Mouse (Mus musculus): ENCODE results near the gene Adgrf5.
"Not testable (repeated sequence)": the region's sequence is repeated elsewhere in the genome, so short reads cannot be mapped to it uniquely, and the experiment has no call there.

Adgrf5 gene

DNA sequence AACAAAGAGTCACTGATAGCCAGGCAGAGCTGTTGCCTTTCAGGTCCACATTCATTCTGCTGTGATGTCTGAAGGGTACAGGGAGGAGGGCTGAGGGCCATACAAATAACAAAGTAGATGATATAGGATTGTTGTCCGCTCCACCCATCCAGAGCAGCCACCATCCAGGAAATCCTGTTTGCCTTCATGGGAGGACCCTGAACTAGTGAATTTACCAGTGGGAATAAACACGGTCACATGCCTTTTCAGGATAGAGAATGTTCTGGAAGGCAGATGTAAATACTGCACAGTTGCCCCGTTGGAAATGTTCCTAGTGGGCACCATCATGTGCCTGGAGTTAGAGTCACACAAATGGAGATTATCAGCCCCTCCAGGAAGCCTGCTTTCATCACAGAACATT lies 60.1 kb downstream of the Adgrf5 start:
- in situ Hi-C loops (cut with MboI; ENCODE audit: low pct_unique_long_range_greater_than_20kb in 1 of 2, low sequenced_read_pairs in 2 of 2, unreplicated experiment in 1 of 2) = no loop called here

DNA sequence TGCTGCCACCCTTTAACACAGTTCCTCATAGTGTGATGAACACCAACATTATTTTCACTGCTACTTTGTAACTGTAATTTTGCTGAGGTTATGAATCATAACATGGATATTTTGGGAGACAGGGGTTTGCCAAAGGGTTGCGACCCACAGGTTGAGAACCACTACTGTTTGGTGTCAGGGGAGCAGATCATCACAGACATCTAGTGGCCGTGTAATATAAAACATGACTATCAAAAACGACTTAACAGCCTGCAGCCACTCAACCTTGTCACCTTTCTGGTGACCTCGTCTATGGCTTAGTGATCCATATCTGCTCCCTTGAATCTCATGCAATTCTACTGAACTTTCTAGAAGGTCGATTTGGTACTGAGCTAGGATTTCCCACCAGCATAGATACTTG lies 63.7 kb downstream of the Adgrf5 start:
- in situ Hi-C loops (cut with MboI; ENCODE audit: low pct_unique_long_range_greater_than_20kb in 1 of 2, low sequenced_read_pairs in 2 of 2, unreplicated experiment in 1 of 2) = no loop called here

DNA sequence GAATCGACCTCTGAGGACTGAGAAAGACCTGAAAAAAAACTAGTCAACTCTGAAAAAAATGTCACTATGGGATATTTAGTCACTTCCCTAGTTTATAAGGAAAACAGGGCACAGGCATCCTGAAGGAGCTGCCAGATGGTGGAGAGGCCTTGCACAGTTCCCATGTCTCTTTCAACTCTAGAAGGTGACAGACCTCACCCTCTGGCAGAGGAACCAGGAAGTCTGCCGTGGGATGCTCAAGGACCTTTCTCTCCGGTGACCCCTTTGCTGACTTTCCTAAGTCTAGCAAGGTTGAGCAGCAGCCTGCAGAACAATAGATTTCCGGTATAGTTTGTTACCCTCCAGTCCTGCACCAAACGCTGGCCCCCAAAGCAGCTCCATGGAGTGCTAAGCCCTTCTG lies 71.4 kb downstream of the Adgrf5 start:
- in situ Hi-C loops (cut with MboI; ENCODE audit: low pct_unique_long_range_greater_than_20kb in 1 of 2, low sequenced_read_pairs in 2 of 2, unreplicated experiment in 1 of 2) = no loop called here

DNA sequence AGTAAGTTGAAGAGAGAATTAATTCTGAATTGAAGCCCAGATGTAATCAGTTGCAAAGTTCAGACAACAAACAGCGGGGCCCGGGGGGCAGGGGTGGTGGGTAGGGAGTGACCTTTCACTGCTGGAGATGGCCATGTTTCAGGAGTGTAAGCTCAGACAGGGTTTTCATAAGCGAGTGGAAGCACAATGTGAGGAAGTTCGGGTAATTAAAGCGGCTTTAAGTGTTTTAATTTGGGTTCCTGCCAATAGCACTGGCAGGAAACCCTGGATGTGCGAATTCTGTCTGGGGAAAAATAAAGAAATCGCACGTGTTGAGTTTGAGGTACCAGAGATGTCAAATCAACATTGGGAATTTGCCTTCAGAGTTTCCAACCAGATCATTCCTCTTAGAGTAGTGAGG lies 74.2 kb downstream of the Adgrf5 start:
- in situ Hi-C loops (cut with MboI; ENCODE audit: low pct_unique_long_range_greater_than_20kb in 1 of 2, low sequenced_read_pairs in 2 of 2, unreplicated experiment in 1 of 2) = no loop called here

DNA sequence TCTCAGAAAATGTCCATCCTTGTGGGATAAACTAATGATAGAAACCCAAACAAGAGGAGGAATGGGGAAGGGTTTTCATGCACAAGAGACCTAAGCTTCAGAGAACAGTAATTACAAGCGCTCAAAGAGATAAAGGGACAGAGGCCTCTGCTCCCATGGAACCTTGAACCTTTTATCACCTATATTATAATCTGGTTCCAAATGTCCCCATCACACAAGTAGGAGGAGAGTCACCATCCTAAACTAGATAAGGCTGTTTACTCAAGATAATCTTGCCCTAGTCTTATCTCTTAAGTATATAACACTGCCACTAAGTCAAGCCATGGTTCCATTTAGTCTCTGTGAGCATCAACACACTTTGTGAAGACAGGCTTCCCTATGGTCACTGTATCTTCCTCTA lies 91.0 kb downstream of the Adgrf5 start:
- in situ Hi-C loops (cut with MboI; ENCODE audit: low pct_unique_long_range_greater_than_20kb in 1 of 2, low sequenced_read_pairs in 2 of 2, unreplicated experiment in 1 of 2) = loop anchor here (10.0 to 25.0 kb wide), 3 partner anchors 126 to 456 kb away; partner anchors contain the start of gene Tnfrsf21 (in 1 of the 2)

DNA sequence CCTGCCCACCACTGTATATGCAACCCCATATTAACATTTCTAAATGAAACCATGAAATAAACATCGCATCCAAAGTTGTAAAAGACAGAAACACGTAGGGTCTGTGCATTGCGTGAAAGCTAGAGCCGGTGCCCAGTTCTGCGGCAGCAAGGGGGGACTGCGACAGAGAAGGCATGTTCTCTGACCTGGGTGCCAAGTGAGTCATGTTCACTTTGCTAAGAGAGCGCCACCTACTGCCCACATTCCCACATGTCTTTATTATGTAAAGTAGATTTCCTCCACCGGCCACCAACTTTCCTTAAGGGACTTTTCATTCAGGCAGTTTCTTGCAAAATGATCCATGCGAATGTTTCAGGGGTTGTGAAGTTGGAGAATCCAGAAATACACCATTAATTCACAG lies 98.3 kb downstream of the Adgrf5 start:
- in situ Hi-C loops (cut with MboI; ENCODE audit: low pct_unique_long_range_greater_than_20kb in 1 of 2, low sequenced_read_pairs in 2 of 2, unreplicated experiment in 1 of 2) = loop anchor here (5.0 to 25.0 kb wide), 5 partner anchors 134 to 464 kb away; partner anchors contain the start of gene Tnfrsf21 (in 1 of the 2)

DNA sequence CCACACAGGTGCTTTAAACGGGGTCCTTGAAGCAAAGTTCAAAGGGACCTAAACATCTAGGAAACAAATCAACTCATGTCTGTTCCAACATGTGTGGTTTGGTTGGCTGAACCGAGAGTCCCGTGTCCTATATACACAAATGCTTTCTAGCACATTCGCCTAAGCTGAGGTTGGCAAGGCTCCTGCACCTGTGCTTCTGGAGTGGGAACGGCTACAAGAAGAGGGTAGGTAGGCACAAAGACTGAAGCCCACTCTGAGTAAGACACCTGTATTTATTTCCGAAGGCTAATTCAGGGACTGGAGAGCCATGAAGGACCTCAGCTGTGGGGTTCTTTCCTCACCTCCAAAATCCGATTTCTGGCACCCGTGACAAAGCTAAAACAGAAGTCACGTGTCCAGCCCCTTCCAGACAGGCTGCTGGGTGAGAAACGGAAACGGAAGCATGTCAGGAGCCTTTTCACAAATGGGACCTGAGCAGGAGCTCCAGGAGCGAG lies 99.5 kb downstream of the Adgrf5 start:
- in situ Hi-C loops (cut with MboI; ENCODE audit: low pct_unique_long_range_greater_than_20kb in 1 of 2, low sequenced_read_pairs in 2 of 2, unreplicated experiment in 1 of 2) = loop anchor here (5.0 to 25.0 kb wide), 5 partner anchors 135 to 465 kb away; partner anchors contain the start of gene Tnfrsf21 (in 1 of the 2)

DNA sequence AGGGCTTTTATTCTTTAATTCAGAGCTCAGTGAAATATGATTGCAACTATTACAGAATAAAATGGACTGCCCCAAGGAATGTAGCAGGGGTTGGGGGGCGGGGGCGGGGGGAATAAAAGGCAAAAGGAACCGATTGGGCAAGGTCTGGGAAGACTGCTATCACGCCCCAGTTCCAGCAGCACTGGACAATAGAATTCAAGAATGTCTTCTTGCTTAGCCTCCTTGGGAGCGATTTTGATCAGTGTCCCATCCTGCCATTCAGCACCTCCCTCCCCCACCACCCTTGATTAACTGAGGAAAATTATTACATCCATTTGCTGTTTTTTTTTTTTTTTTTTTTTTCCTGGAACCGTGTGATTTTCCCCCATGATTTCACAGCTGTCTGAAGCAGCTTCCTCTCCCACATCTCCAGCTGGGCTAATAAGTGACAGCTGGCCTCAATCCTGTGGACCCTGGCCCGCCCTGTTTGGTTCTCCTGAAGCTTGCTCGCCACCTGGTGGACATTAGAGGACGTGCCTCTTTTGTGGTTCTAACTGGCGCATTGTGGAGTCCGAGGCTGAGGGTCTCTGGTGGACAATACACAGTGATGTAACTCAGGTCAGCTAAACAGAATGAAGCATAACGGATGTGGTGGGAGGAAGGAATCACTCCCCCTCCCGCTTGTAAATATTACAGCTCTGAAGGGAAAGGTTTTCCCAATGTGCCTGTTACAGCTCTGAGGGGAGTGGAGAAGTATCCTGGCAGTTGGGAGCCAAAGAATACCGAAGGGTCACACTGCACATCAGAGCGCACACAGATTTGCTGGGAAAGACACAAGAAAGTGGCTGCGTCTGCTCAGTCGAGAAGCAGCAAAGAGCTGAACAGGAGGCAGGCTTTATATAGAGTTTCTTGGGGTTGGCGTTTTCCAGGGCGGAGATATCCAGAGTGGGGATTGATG lies 100.3 kb downstream of the Adgrf5 start:
- in situ Hi-C loops (cut with MboI; ENCODE audit: low pct_unique_long_range_greater_than_20kb in 1 of 2, low sequenced_read_pairs in 2 of 2, unreplicated experiment in 1 of 2) = loop anchor here in 1 of 2 experiments (25.0 kb wide), 1 partner anchor 448 kb away; the partner anchor contains the start of gene Tnfrsf21

DNA sequence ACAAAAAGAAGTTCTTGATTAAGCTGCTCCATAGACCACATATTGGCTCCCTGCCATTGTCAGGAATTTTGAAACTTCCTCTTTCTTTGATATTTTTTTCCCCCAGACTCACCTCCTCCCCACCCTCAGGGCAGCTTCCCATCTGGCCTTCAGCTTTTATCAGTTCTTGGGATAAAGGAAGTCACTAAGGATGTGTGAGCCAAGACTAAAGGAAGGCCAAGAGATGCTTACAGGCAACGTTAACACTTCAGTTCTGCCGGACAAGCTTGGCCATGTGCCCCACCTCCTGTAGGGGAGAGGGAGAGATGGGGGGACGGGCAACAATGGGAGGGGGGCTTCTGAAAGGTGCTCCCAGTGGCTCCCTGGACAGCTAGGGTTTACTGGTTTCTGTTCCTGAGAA lies 109.8 kb downstream of the Adgrf5 start:
- in situ Hi-C loops (cut with MboI; ENCODE audit: low pct_unique_long_range_greater_than_20kb in 1 of 2, low sequenced_read_pairs in 2 of 2, unreplicated experiment in 1 of 2) = loop anchor here in 1 of 2 experiments (25.0 kb wide), 1 partner anchor 458 kb away; the partner anchor contains the start of gene Tnfrsf21

DNA sequence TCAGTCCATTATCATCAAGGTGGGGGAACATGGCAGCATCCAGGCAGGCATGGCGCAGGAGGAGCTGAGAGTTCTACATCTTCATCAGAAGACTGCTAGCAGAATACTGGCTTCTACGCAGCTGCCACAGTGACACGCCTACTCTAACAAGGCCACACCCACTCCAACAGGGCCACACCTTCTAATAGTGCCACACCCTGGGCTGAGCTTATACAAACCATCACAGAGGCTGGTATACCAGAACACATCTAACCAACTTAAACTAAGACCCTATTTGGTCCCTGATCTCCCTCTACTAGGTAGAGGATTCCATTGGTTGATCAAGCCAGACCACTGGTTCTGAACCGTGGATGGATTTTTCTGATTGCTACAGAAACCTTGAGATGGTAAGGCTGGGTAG lies 112.3 kb downstream of the Adgrf5 start:
- in situ Hi-C loops (cut with MboI; ENCODE audit: low pct_unique_long_range_greater_than_20kb in 1 of 2, low sequenced_read_pairs in 2 of 2, unreplicated experiment in 1 of 2) = loop anchor here in 1 of 2 experiments (25.0 kb wide), 1 partner anchor 460 kb away; the partner anchor contains the start of gene Tnfrsf21

DNA sequence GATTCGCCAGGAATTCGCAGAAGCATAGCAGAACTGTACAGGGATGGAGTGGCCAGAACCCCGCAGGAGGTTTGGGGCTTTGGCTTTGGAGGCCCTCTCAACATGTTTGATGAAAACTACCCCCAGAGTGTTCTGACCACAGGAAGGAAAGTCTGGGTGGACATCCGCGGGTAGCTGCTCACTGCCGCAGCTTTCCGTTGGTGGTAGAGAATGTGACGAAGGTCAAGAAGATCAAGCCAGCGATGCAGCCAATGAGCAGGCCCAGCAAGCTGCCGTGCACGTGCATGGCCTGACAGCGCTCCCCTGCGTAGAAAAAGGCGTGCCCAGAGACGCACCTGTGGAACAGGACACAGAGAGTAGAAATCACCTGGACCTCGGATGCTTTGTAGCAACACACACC lies 114.5 kb downstream of the Adgrf5 start:
- in situ Hi-C loops (cut with MboI; ENCODE audit: low pct_unique_long_range_greater_than_20kb in 1 of 2, low sequenced_read_pairs in 2 of 2, unreplicated experiment in 1 of 2) = loop anchor here in 1 of 2 experiments (25.0 kb wide), 1 partner anchor 462 kb away; the partner anchor contains the start of gene Tnfrsf21

DNA sequence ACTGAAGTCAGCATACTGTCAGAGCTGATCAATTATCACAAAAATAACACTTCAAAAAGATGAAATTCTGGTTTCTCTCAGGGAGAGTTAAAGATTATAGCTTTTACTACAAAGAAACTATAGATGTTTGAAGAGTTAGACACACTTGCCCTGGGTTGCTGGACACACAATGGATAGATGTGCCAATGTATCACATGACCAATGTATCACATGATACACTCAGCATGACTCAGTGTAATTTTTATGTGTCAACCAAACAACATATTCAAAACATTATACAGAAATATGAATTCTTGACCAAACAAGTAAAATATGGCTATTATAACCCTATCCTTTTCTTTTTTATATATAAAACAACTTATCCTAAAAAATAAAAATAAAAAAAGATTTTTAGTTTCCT lies 117.4 kb downstream of the Adgrf5 start:
- in situ Hi-C loops (cut with MboI; ENCODE audit: low pct_unique_long_range_greater_than_20kb in 1 of 2, low sequenced_read_pairs in 2 of 2, unreplicated experiment in 1 of 2) = no loop called here

DNA sequence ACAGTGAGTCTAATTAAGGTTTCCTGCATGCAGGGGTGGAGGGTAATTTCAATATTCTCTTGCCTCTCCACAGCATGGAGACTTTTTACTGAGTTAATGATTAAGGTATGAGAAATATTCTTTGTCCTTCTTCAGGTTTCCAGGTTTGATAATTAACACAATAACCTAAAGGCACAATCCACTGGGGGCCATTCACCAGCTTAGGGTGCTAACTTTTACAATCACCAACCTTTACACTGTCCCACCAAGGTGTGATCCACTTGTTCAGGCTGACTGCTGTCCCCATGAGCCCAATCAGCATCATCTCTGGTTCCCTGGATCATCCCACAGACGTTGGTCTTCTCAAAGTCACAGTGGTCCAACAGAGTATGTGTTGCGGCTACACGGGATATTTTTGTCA lies 125.7 kb downstream of the Adgrf5 start:
- in situ Hi-C loops (cut with MboI; ENCODE audit: low pct_unique_long_range_greater_than_20kb in 1 of 2, low sequenced_read_pairs in 2 of 2, unreplicated experiment in 1 of 2) = no loop called here

DNA sequence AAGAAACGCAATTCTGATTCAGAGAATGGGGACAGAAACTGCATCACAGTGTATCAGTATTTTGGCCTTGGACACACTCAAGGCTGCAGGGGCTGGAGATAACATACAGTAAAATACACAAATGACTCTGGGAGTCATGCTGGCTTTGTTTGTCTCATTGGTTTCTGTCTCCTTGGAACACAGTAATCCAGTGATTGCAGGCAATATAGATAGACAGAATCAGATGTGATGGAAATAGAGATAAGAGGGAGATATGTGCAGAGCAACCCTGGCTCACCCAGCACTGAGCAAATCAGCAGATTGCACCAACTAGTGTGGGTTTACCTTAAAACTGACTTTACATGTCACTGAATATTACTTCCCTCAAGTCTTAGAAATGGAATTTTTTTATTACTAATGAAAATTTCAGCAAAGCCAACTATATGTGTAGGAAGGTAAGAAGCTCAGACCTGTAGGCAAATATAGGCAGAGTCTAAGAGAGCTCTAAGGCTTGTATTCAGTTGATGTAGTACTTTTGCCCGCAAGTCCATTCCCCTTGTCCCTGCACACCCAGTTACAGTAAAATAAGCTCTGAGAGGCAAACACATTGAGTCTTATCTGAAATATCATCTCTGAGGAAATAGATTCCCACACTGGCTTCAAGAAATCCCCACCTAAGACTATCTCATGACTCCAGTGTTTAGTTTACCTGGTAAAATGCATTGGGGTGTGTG lies 128.3 kb downstream of the Adgrf5 start:
- in situ Hi-C loops (cut with MboI; ENCODE audit: low pct_unique_long_range_greater_than_20kb in 1 of 2, low sequenced_read_pairs in 2 of 2, unreplicated experiment in 1 of 2) = no loop called here

DNA sequence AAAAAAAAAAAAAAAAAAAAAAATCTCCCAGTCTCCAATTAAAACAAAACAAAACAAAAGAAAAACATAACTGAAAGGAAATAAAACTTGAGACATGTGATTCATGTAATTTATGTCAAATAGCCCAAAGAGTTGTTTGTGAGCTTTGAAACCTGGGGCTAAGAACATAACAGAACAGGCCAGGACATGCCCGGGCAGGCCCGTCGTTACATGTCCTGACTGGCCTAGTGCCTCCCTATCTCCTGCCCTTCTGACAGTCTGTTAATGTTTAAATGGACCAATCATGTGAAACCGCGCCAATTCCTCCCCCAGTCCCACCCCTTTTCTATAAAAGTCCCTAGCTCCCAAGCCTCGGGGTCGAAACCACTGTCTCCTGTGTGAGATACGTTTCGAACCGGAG lies 130.1 kb downstream of the Adgrf5 start:
- in situ Hi-C loops (cut with MboI; ENCODE audit: low pct_unique_long_range_greater_than_20kb in 1 of 2, low sequenced_read_pairs in 2 of 2, unreplicated experiment in 1 of 2) = not testable (repeated sequence)

DNA sequence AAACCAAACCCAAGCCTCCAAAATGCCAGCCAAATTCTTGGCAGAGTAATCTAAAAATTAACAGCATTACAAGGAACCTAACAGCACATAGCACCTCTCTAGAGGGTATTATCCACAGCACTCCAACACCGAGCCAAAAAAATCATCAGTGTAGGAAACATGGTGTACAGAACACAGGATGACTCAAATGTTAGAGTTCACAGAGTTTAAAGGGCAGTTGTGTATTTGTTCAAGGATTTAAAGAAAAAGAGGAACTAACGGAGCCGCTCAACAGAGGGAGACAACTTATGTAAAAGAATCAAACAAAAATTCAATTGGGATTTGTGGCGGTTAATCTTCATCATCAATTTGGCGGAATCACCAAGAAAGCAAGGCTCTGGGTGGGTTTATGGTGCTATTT lies 135.3 kb downstream of the Adgrf5 start:
- in situ Hi-C loops (cut with MboI; ENCODE audit: low pct_unique_long_range_greater_than_20kb in 1 of 2, low sequenced_read_pairs in 2 of 2, unreplicated experiment in 1 of 2) = no loop called here

DNA sequence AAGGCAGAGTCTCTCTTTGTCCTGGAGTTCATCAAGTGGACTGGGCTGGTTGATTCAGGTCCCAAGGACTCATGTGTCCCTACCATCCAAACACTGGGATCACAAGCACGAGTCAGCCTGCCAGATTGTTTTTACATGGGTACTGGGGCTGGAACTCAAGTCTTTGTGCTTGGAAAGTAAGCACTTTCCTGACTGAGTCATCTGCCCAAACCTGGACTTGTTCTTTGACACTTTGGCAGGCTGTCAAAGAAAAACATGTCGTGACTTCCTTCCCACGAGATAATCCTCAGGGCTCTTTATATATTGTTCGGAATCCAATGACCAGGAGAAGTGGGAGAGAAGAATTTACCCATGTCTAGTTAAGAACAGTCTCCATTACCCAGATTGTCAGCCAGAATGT lies 137.3 kb downstream of the Adgrf5 start:
- in situ Hi-C loops (cut with MboI; ENCODE audit: low pct_unique_long_range_greater_than_20kb in 1 of 2, low sequenced_read_pairs in 2 of 2, unreplicated experiment in 1 of 2) = no loop called here

DNA sequence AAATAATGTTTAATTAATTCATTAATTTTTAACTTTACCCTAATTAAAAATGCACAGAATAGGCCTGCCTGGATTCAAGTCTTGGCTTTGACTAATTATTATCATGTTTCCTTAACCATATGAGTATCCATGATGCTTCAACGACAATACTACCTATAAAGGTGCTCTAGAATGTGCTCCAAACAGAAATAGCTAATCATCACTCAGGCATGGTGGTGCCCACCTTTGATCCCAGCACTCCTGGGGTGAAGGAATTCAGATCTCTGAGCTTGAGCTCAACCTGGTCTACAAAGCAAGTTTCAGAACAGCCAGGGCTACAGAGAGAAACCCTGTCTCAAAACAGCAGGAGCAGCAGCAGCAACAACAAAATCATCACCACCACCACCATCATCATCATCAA lies 140.3 kb downstream of the Adgrf5 start:
- in situ Hi-C loops (cut with MboI; ENCODE audit: low pct_unique_long_range_greater_than_20kb in 1 of 2, low sequenced_read_pairs in 2 of 2, unreplicated experiment in 1 of 2) = no loop called here

DNA sequence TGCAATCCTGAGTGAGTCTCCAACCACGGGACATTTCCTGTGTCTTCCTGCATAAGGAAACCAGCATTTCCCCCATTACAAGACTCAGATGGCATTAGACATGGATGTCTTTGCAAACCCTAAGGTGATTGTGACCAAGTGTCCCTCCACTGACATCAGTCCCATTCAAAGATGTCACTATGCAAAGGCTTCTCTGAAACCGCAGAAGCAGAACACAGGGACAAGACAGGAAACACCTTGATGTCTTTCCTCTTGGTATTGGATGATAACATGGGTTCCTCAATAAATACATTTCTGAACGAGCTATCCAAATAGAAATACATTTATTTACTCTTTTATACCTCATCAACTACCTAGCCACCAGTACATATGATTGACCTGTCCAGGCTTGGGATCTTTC lies 141.0 kb downstream of the Adgrf5 start:
- in situ Hi-C loops (cut with MboI; ENCODE audit: low pct_unique_long_range_greater_than_20kb in 1 of 2, low sequenced_read_pairs in 2 of 2, unreplicated experiment in 1 of 2) = no loop called here
